Mouse (Mus musculus) CH12.LX (cell line): ENCODE measurements around the gene Stk10.

Experiments used
- CHD1 ChIP-seq: IDR thresholded peaks from 2 replicates; pipeline ENCODE4 v1.6.1; 2012; ENCODE audit warnings: low read depth, low read length, improper control_type of control experiment, inconsistent platforms
- CTCF ChIP-seq, 2 experiments: IDR thresholded peaks in 1 of 2; conservative IDR thresholded peaks in 1 of 2; 2 replicates each; pipeline ENCODE4 v1.5.1; 2011 to 2012; ENCODE audit warnings: low read depth in 2 of 2, low read length in 2 of 2, improper control_type of control experiment in 1 of 2, inconsistent platforms in 1 of 2, mild to moderate bottlenecking in 1 of 2, moderate library complexity in 1 of 2
- EP300 ChIP-seq: IDR thresholded peaks from 2 replicates; pipeline ENCODE4 v1.6.1; 2011; ENCODE audit warnings: low read length, improper control_type of control experiment
- JUN ChIP-seq: IDR thresholded peaks from 2 replicates; pipeline ENCODE4 v1.6.1; 2011; ENCODE audit warnings: low read depth, mild to moderate bottlenecking, low read length, improper control_type of control experiment, moderate library complexity; ENCODE audit not compliant: insufficient read depth
- JUND ChIP-seq: conservative IDR thresholded peaks from 2 replicates; pipeline ENCODE4 v1.6.1; 2011; ENCODE audit warnings: low read depth, low read length, improper control_type of control experiment
- POLR2A ChIP-seq: IDR thresholded peaks from 2 replicates; pipeline ENCODE4 v1.6.1; 2011; ENCODE audit warnings: low read depth, mild to moderate bottlenecking, improper control_type of control experiment, low read length
- RAD21 ChIP-seq: IDR thresholded peaks from 2 replicates; pipeline ENCODE4 v1.6.1; 2011; ENCODE audit warnings: low read depth, mild to moderate bottlenecking, low read length, improper control_type of control experiment, moderate library complexity
- TCF12 ChIP-seq: IDR thresholded peaks from 2 replicates; pipeline ENCODE4 v1.6.1; 2014; ENCODE audit warnings: low read depth, mild to moderate bottlenecking, inconsistent platforms, low read length, improper control_type of control experiment
- USF1 ChIP-seq: IDR thresholded peaks from 2 replicates; pipeline ENCODE4 v1.6.1; 2014; ENCODE audit warnings: low read depth, mild to moderate bottlenecking, inconsistent platforms, low read length, improper control_type of control experiment

GRCm38 (mm10) chr11:32573669-32574068, 40.6 kb downstream of the Stk10 start:
- TF ChIP-seq POLR2A = no peak
- TF ChIP-seq CTCF (conservative IDR thresholded peaks at IDR 0.05 in 1 of 2, IDR thresholded peaks at IDR 0.05 in 1 of 2; ENCODE audit: low read depth in 2 of 2, low read length in 2 of 2) = no peak
- no peak for TF ChIP-seq CHD1
- TF ChIP-seq TCF12 = no peak
- TF ChIP-seq USF1 = no peak
- TF ChIP-seq RAD21 = no peak
- no peak for TF ChIP-seq JUN
- TF ChIP-seq JUND = no peak
- TF ChIP-seq EP300 = no peak
